Mouse (Mus musculus) ovary, postnatal 36 days (tissue): ENCODE results near the gene P3h4.
A peak's percentile ranks its signal among the peaks of the same experiment; 100 is the strongest.

Experiments used
- DNase-seq: peaks from one replicate; pipeline ENCODE4 v3.0.0; 2022; ENCODE audit warnings: low spot score, mixed read lengths

P3h4 gene

GRCm38 (mm10) chr11:100408076-100408834 is 6.4 kb downstream of the P3h4 start:
- peak; percentile 62 for DNase-seq

- no peak for DNase-seq
These were observed 7.5 kb downstream of the P3h4 start for GRCm38 (mm10) chr11:100406995-100407705.

GRCm38 (mm10) chr11:100406273-100406672 is 8.4 kb downstream of the P3h4 start:
- DNase-seq: no peak

- DNase-seq: no peak
These were observed 10.1 kb downstream of the P3h4 start for GRCm38 (mm10) chr11:100404456-100405074.

- no peak for DNase-seq
These were observed 11.0 kb downstream of the P3h4 start for GRCm38 (mm10) chr11:100403445-100404134.

GRCm38 (mm10) chr11:100402682-100403081 is 12.0 kb downstream of the P3h4 start:
- DNase-seq: no peak

GRCm38 (mm10) chr11:100402240-100402639 is 12.4 kb downstream of the P3h4 start:
- peak; percentile 55 for DNase-seq

- no peak for DNase-seq
These were observed 13.8 kb downstream of the P3h4 start for GRCm38 (mm10) chr11:100400842-100401241.

GRCm38 (mm10) chr11:100399727-100400538 is 14.7 kb downstream of the P3h4 start:
- DNase-seq: no peak

- DNase-seq: no peak
These were observed 15.3 kb downstream of the P3h4 start for GRCm38 (mm10) chr11:100399320-100399719.

GRCm38 (mm10) chr11:100398517-100398916 is 16.1 kb downstream of the P3h4 start:
- DNase-seq: no peak

- peak; percentile 100 for DNase-seq
These were observed 16.8 kb downstream of the P3h4 start, which contains the start of gene Jup for GRCm38 (mm10) chr11:100397600-100398389. Jup (minus strand) TSS chr11:100397763.

GRCm38 (mm10) chr11:100396886-100397599 is 17.6 kb downstream of the P3h4 start:
- DNase-seq: no peak

- no peak for DNase-seq
These were observed 18.6 kb downstream of the P3h4 start for GRCm38 (mm10) chr11:100395861-100396631.

GRCm38 (mm10) chr11:100395200-100395599 is 19.4 kb downstream of the P3h4 start:
- DNase-seq: peak; percentile 69

- no peak for DNase-seq
These were observed 20.1 kb downstream of the P3h4 start for GRCm38 (mm10) chr11:100394353-100395074.

GRCm38 (mm10) chr11:100393733-100394132 is 20.9 kb downstream of the P3h4 start:
- DNase-seq: no peak

GRCm38 (mm10) chr11:100392958-100393357 is 21.7 kb downstream of the P3h4 start:
- no peak for DNase-seq
